ENCODE assay signal across 9 mouse cellular contexts in the genomic region with DNA sequence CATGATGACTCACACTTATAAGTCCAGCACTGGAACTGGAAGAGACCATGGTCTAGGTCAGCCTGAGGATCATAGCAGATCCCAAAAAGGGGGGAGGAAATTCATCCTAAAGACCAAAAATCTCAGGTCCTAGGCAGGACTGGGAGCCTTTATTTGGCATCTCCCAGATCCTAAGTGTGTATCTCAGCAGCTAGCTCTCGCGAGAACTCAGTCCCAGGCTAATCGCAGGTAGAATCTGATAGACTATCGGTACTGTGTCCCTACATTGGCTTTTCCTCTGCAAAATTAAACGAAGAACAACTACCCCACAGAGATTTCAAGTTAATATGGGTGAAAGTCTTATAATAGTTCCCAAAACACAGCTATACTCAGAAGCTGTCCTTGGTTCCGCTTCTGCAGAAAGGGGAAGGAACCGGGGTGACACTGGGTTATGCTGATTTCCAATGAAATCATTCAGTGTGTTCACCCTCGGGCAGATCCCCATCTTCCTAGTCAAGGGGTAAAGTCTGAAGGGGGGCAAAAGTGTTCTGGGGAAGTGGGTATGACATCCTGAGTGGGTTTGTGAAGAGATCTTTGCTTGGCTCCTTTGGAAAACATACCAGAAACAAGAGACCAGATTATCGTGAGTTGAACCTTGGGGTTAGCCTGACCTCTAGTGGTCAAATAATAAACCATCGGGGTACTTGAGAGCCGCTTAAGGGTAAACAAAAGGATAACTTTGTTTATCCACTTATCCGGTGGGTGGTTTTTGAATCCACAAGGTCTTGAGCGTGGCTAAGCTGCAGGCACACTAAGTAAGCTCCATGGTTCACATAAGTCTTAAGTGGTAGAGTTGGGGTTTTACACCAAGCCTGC. TPM values are rescaled to one million over a fixed set of nuclear protein-coding genes. Genes with fewer than 3 reads are reported as not detected.
DNase-seq lines count a peak whose midpoint lies in the region; ATAC-seq and TF ChIP-seq lines count a peak whose summit lies in the region.
"Had no signal": no experiment of that assay in that cellular context is flagged by ENCODE, and none has a peak within 500 bp of the region (broad histone marks: within the 10 kb centered on the region; RNA-seq: fewer than 3 reads in every experiment).

No protein-coding gene starts in this region.

- peak; percentile 36 for DNase-seq in neural tube, embryonic 10.5 days (ENCODE audit: extremely low spot score, low spot score)
- peak; percentile 48 for DNase-seq in T-cell, adult 2 months (ENCODE audit: low spot score)
- DNase-seq in embryo, embryonic 10.5 days (ENCODE audit: low spot score), result peak; percentile 90
- peak; percentile 50 for DNase-seq in hindbrain, embryonic 10.5 days (ENCODE audit: low spot score)
- DNase-seq in left cerebral cortex, postnatal 25 days (ENCODE audit: low spot score in 2 of 2), result peak; percentile 45 to 78
- peak; percentile 90 for DNase-seq in midbrain, postnatal 0 days (ENCODE audit: low spot score)
- no peak for DNase-seq in gastrocnemius, postnatal 14 days

- no peak overlapping the region for H3K4me2 ChIP-seq in neural tube, embryonic 15.5 days
- no peak overlapping the region for H3K4me2 ChIP-seq in midbrain, postnatal 0 days (ENCODE audit: low read depth, low read length, poor library complexity, severe bottlenecking)

- H3K9ac ChIP-seq in neural tube, embryonic 15.5 days (replicated peaks), result no peak overlapping the region
- H3K9ac ChIP-seq in midbrain, postnatal 0 days (replicated peaks; ENCODE audit: low read length, poor library complexity, severe bottlenecking), result no peak overlapping the region

- ATAC-seq in neural tube, embryonic 15.5 days (ENCODE audit: low FRiP score), result no peak
- ATAC-seq in midbrain, postnatal 0 days (ENCODE audit: low FRiP score), result 0 out of 2 replicates have a peak, but pooled peaks have one; percentile 41

- no peak overlapping the region for H3K4me3 ChIP-seq in neural tube, embryonic 15.5 days (replicated peaks)
- no peak overlapping the region for H3K4me3 ChIP-seq in hindbrain, embryonic 10.5 days
- no peak overlapping the region for H3K4me3 ChIP-seq in midbrain, postnatal 0 days (ENCODE audit: low read depth, low read length)
- H3K4me3 ChIP-seq: erythroblast, embryonic 14.5 days had no signal

- H3K4me1 ChIP-seq in neural tube, embryonic 15.5 days, result no peaks in the 10 kb centered on the region
- H3K4me1 ChIP-seq in hindbrain, embryonic 10.5 days (replicated peaks), result no peaks in the 10 kb centered on the region
- H3K4me1 ChIP-seq in midbrain, postnatal 0 days (ENCODE audit: insufficient read depth, low read length), result no peaks in the 10 kb centered on the region

- 44% methylated on average over 13 of the region's 13 CpGs for WGBS in neural tube, embryonic 15.5 days
- WGBS in hindbrain, embryonic 10.5 days, result 48% methylated on average over 13 of the region's 13 CpGs
- 45% methylated on average over 13 of the region's 13 CpGs for WGBS in midbrain, postnatal 0 days

- intact Hi-C loops in left cerebral cortex, postnatal 25 days (cut with DNase I), result loop anchor here (1.0 to 10.0 kb wide), 3 partner anchors 248 to 675 kb away; a partner anchor contains a TSS
- intact Hi-C loops in gastrocnemius, postnatal 14 days (cut with DNase I; ENCODE audit: low total_unique reads), result loop anchor here (2.0 to 5.0 kb wide), 2 partner anchors 449 to 673 kb away; no protein-coding TSS in a partner anchor

- no peaks in the 10 kb centered on the region for H3K27me3 ChIP-seq in neural tube, embryonic 15.5 days (replicated peaks)
- H3K27me3 ChIP-seq in hindbrain, embryonic 10.5 days (ENCODE audit: insufficient read depth, poor library complexity, severe bottlenecking), result no peaks in the 10 kb centered on the region
- no peaks in the 10 kb centered on the region for H3K27me3 ChIP-seq in midbrain, postnatal 0 days (ENCODE audit: insufficient read depth, low read length)

- H3K9me3 ChIP-seq in neural tube, embryonic 15.5 days (replicated peaks), result no peaks in the 10 kb centered on the region
- H3K9me3 ChIP-seq in hindbrain, embryonic 10.5 days, result no peaks in the 10 kb centered on the region
- no peaks in the 10 kb centered on the region for H3K9me3 ChIP-seq in midbrain, postnatal 0 days (ENCODE audit: low read length)

- peak; percentile 91 for TF ChIP-seq CTCF in midbrain, postnatal 0 days (IDR thresholded peaks at IDR 0.05)

- H3K36me3 ChIP-seq in neural tube, embryonic 15.5 days, result no peaks in the 10 kb centered on the region
- H3K36me3 ChIP-seq in hindbrain, embryonic 10.5 days, result no peaks in the 10 kb centered on the region
- no peaks in the 10 kb centered on the region for H3K36me3 ChIP-seq in midbrain, postnatal 0 days (ENCODE audit: insufficient read depth, low read length)

- H3K27ac ChIP-seq in neural tube, embryonic 15.5 days (replicated peaks), result no peak overlapping the region
- H3K27ac ChIP-seq in hindbrain, embryonic 10.5 days, result no peak overlapping the region
- no peak overlapping the region for H3K27ac ChIP-seq in midbrain, postnatal 0 days (ENCODE audit: low read depth, low read length)

RNA-seq across cellular contexts. Expression of a gene that starts 45.5 kb away (rescaled TPM):
- polyA plus RNA-seq in neural tube, embryonic 15.5 days (2015; fragmentation: Nextera tagmentation; extraction: Ambion mirVana), result 23.2 and 25.4 TPM in 2 replicates
- 20.2 and 26.2 TPM in 2 replicates for polyA plus RNA-seq in hindbrain, embryonic 10.5 days (2016; fragmentation: Nextera tagmentation; extraction: Ambion mirVana)
- 10 to 100 TPM; 61.4 to 71.6 TPM for total RNA-seq in left cerebral cortex, postnatal 25 days (2021)
- total RNA-seq in midbrain, postnatal 0 days (2014; rRNA removed), result 33.7 and 42.9 TPM in 2 replicates
- polyA plus RNA-seq in midbrain, postnatal 0 days (2015; fragmentation: Nextera tagmentation; extraction: Ambion mirVana), result 17.3 and 22.9 TPM in 2 replicates
- 10 to 100 TPM; 22.9 to 23.4 TPM for total RNA-seq in gastrocnemius, postnatal 14 days (2021)
